Mouse (Mus musculus) midbrain, embryonic 14.5 days (tissue): ENCODE data around the gene Spag6. TPM values are rescaled to one million over a fixed set of nuclear protein-coding genes. Genes with fewer than 3 reads are reported as not detected.
A peak's percentile ranks its signal among the peaks of the same experiment; 100 is the strongest.

Experiments
- ATAC-seq: fragments of 200-750 bp; cut with Nextera tagmentation; 2 replicates; pipeline ENCODE4 v1.8.0; 2017; ENCODE audit warnings: moderate number of reproducible peaks, moderate library complexity; ENCODE audit not compliant: low FRiP score, low TSS enrichment
- DNase-seq: peaks from one replicate; pipeline ENCODE4 v3.0.0-alpha.2; 2015
- H3K27ac ChIP-seq: fragments of 300-500 bp; sonication (generic); replicated peaks from 2 replicates; pipeline ENCODE4 v1.5.1; 2014; ENCODE audit warnings: mild to moderate bottlenecking, low read depth, low read length, moderate library complexity
- H3K27me3 ChIP-seq: fragments of 300-500 bp; sonication (generic); 2 replicates; pipeline ENCODE4 v1.6.1; 2014; ENCODE audit warnings: low read length, control low read depth, mixed read lengths; ENCODE audit not compliant: control insufficient read depth, insufficient read depth
- H3K36me3 ChIP-seq: fragments of 300-500 bp; sonication (generic); 2 replicates; pipeline ENCODE4 v1.6.1; 2014; ENCODE audit warnings: low read length, control low read depth; ENCODE audit not compliant: control insufficient read depth, insufficient read depth
- H3K4me1 ChIP-seq: fragments of 300-500 bp; sonication (generic); 2 replicates; pipeline ENCODE4 v1.6.1; 2014; ENCODE audit warnings: mild to moderate bottlenecking, antibody characterized with exemption, low read length, control low read depth; ENCODE audit not compliant: control insufficient read depth, insufficient read depth
- H3K4me2 ChIP-seq: fragments of 300-500 bp; sonication (generic); 2 replicates; pipeline ENCODE4 v1.6.1; 2014; ENCODE audit warnings: mild to moderate bottlenecking, low read length, moderate library complexity
- H3K4me3 ChIP-seq: fragments of 300-500 bp; sonication (generic); replicated peaks from 2 replicates; pipeline ENCODE4 v1.5.1; 2014; ENCODE audit warnings: low read depth, low read length
- H3K9ac ChIP-seq: fragments of 300-500 bp; sonication (generic); replicated peaks from 2 replicates; pipeline ENCODE4 v1.6.1; 2014; ENCODE audit warnings: mild to moderate bottlenecking, low read length, moderate library complexity
- H3K9me3 ChIP-seq: fragments of 300-500 bp; sonication (generic); 2 replicates; pipeline ENCODE4 v1.6.1; 2016; ENCODE audit warnings: low read length, control low read depth, mixed read lengths; ENCODE audit not compliant: control insufficient read depth
- WGBS: fragments of 180-500 bp; shearing (Covaris S2); extraction: QIAGEN DNeasy Blood & Tissue Kit; methylation state at CpG from one replicate; pipeline ENCODE4 v1.1.7; 2014; 5-methylcytosine and 5-hydroxymethylcytosine counted together
- polyA plus RNA-seq: library from polyadenylated mRNA; unstranded; fragments of >200 nt; fragmentation: Nextera tagmentation; extraction: Ambion mirVana; gene quantifications from 2 replicates; pipeline ENCODE4 v1.2.1, GENCODE M21; 2014

The Spag6 gene
- polyA plus RNA-seq, 1 experiment from 2014 or later, result 0.25 TPM

- Histone ChIP-seq H3K36me3 (no peaks in the 10 kb centered on the region), H3K9me3 (no peaks in the 10 kb centered on the region), H3K4me1 (peaks cover 10% of the 10 kb centered on the region; the same call in 1 of the 2 replicates), H3K27ac (no peak overlapping the region), H3K27me3 (peaks cover 71% of the 10 kb centered on the region), H3K9ac (no peak overlapping the region), H3K4me2 (no peak overlapping the region), H3K4me3 (no peak overlapping the region)
- under 1% methylated on average over 56 of the region's 56 CpGs for WGBS
- ATAC-seq, result peak; percentile 31; the same call in 1 of the 2 replicates
- peak; percentile 48 for DNase-seq
Observed at GRCm38 (mm10) chr2:18698663-18699385, 5.0 kb downstream of the Spag6 start.

- under 1% methylated on average over 11 of the region's 11 CpGs for WGBS
Observed at GRCm38 (mm10) chr2:18699401-18699990, 5.7 kb downstream of the Spag6 start.

DNA sequence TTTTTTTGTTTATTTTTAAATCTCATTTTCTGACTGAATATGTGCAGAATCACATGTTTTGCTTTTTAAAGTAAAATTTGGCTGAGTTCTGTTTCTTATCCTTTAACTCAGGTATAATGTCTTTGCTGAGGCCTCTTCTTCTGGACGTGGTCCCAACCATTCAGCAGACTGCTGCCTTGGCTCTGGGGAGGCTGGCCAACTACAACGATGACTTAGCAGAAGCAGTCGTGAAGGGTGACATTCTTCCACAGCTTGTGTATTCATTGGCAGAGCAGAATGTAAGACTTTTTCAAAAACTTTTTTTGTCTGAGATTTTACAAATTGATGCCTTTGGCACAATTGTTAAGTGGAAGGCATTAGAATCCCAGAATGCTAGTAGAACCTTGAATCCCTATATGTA lies 16.5 kb downstream of the Spag6 start:
- H3K36me3 ChIP-seq, result no peaks in the 10 kb centered on the region
- H3K27ac ChIP-seq, result no peak overlapping the region
- DNase-seq, result no peak
- H3K27me3 ChIP-seq, result no peaks in the 10 kb centered on the region
- no peaks in the 10 kb centered on the region for H3K4me1 ChIP-seq
- H3K4me3 ChIP-seq, result no peak overlapping the region
- H3K9ac ChIP-seq, result no peak overlapping the region
- no peaks in the 10 kb centered on the region for H3K9me3 ChIP-seq
- WGBS, result 81% methylated on average over 3 of the region's 3 CpGs
- H3K4me2 ChIP-seq, result no peak overlapping the region
- no peak for ATAC-seq

More at GRCm38 (mm10) chr2:18699401-18699990, 5.7 kb downstream of the Spag6 start:
- H3K4me1 ChIP-seq, result peaks cover 5% of the 10 kb centered on the region; the same call in 1 of the 2 replicates
- peaks cover 68% of the 10 kb centered on the region for H3K27me3 ChIP-seq
- DNase-seq (no peak), ATAC-seq (no peak)
- H3K36me3 ChIP-seq, result no peaks in the 10 kb centered on the region
- no peak overlapping the region for H3K9ac ChIP-seq
- H3K4me3 ChIP-seq, result no peak overlapping the region
- H3K4me2 ChIP-seq, result no peak overlapping the region
- H3K9me3 ChIP-seq, result no peaks in the 10 kb centered on the region
- H3K27ac ChIP-seq, result no peak overlapping the region

DNA sequence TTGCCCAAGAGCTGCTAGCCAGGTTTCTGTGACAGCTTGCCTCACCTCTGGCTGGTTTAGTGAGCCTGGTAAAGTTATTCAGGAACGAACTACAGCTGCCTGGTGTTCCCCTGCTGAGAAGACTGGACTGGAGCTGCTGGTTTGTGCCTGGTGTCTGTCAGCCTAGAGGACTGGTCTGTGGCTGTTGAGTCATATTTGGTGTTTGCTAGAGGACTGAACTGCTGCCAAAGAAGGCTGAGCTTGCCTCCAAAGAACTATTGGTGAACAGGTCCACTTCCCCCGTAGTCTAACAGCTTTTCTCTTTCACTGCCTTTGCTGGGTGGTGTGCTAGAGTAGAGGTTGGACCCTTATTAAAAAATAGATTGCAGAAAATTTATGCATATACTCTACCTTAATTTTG lies 19.2 kb downstream of the Spag6 start:
- no peaks in the 10 kb centered on the region for H3K36me3 ChIP-seq

GRCm38 (mm10) chr2:18714337-18714736 lies 20.5 kb downstream of the Spag6 start:
- WGBS, result 82% methylated on average over 3 of the region's 3 CpGs

More for the DNA sequence above, 19.2 kb downstream of the Spag6 start:
- no peaks in the 10 kb centered on the region for H3K4me1 ChIP-seq
- DNase-seq, result no peak
- H3K27me3 ChIP-seq, result no peaks in the 10 kb centered on the region
- no peak overlapping the region for H3K9ac ChIP-seq
- H3K4me2 ChIP-seq, result no peak overlapping the region
- no peaks in the 10 kb centered on the region for H3K9me3 ChIP-seq
- H3K27ac ChIP-seq, result no peak overlapping the region
- H3K4me3 ChIP-seq, result no peak overlapping the region
- 84% methylated on average over 2 of the region's 2 CpGs for WGBS
- no peak for ATAC-seq

GRCm38 (mm10) chr2:18718521-18718920 lies 24.7 kb downstream of the Spag6 start:
- 87% methylated on average over 4 of the region's 4 CpGs for WGBS
- Histone ChIP-seq H3K9me3 (no peaks in the 10 kb centered on the region), H3K36me3 (no peaks in the 10 kb centered on the region), H3K27me3 (no peaks in the 10 kb centered on the region), H3K4me3 (no peak overlapping the region), H3K9ac (no peak overlapping the region), H3K27ac (no peak overlapping the region), H3K4me2 (no peak overlapping the region), H3K4me1 (no peaks in the 10 kb centered on the region)
- ATAC-seq (no peak), DNase-seq (no peak)

More at GRCm38 (mm10) chr2:18714337-18714736, 20.5 kb downstream of the Spag6 start:
- H3K4me2 ChIP-seq, result no peak overlapping the region
- H3K9ac ChIP-seq, result no peak overlapping the region
- no peaks in the 10 kb centered on the region for H3K4me1 ChIP-seq
- ATAC-seq, result no peak
- no peak overlapping the region for H3K27ac ChIP-seq
- H3K4me3 ChIP-seq, result no peak overlapping the region
- H3K9me3 ChIP-seq, result no peaks in the 10 kb centered on the region
- H3K27me3 ChIP-seq, result no peaks in the 10 kb centered on the region
- H3K36me3 ChIP-seq, result no peaks in the 10 kb centered on the region
- no peak for DNase-seq

- H3K4me3 ChIP-seq, result no peak overlapping the region
- no peaks in the 10 kb centered on the region for H3K27me3 ChIP-seq
- H3K4me2 ChIP-seq, result no peak overlapping the region
- H3K9ac ChIP-seq, result no peak overlapping the region
- WGBS, result 69% methylated on average over 3 of the region's 3 CpGs
- no peak overlapping the region for H3K27ac ChIP-seq
- DNase-seq (no peak), ATAC-seq (no peak)
- H3K36me3 ChIP-seq, result no peaks in the 10 kb centered on the region
- no peaks in the 10 kb centered on the region for H3K9me3 ChIP-seq
- no peaks in the 10 kb centered on the region for H3K4me1 ChIP-seq
Observed at GRCm38 (mm10) chr2:18722208-18722830, 28.5 kb downstream of the Spag6 start.

- Histone ChIP-seq H3K36me3 (no peaks in the 10 kb centered on the region), H3K27me3 (no peaks in the 10 kb centered on the region)
- no peak for ATAC-seq
Observed at GRCm38 (mm10) chr2:18724462-18724861, 30.6 kb downstream of the Spag6 start.

More at GRCm38 (mm10) chr2:18724462-18724861, 30.6 kb downstream of the Spag6 start:
- Histone ChIP-seq H3K4me2 (no peak overlapping the region), H3K9me3 (no peaks in the 10 kb centered on the region), H3K27ac (no peak overlapping the region), H3K4me3 (no peak overlapping the region), H3K9ac (no peak overlapping the region), H3K4me1 (no peaks in the 10 kb centered on the region)
- no peak for DNase-seq
- WGBS, result 74% methylated on average over 1 of the region's 1 CpGs
